Mouse (Mus musculus) gastrocnemius, postnatal 4 days (tissue): ENCODE results near the gene Il6ra. TPM values are rescaled to one million over a fixed set of nuclear protein-coding genes. Genes with fewer than 3 reads are reported as not detected.

Source experiments
- total RNA-seq, 2 experiments: library from RNA; stranded (reverse); gene quantifications; 2 replicates each; pipeline ENCODE4 v1.2.3; 2021

Il6ra gene
- total RNA-seq, 2 experiments from 2014 or later, result 3.8 to 4.2 TPM

Other genes with a start within 250 kb of the Il6ra start
- 10 to 100 TPM in 1 of 2 experiments, 1 to 10 TPM in 1; 9.0 to 11.2 TPM for gene Adar, start 198.2 kb downstream of the Il6ra start, total RNA-seq
- gene Chrnb2, start 148.6 kb downstream of the Il6ra start, total RNA-seq, result under 1 TPM; 0.23 to 0.27 TPM
- gene Ube2q1, start 139.6 kb downstream of the Il6ra start, total RNA-seq, result 10 to 100 TPM; 29.5 to 33.4 TPM
- 10 to 100 TPM; 10.3 to 11.1 TPM for gene She, start 81.8 kb downstream of the Il6ra start, total RNA-seq
- gene Atp8b2, start 50.3 kb upstream of the Il6ra start, total RNA-seq, result 10 to 100 TPM; 64.6 to 67.7 TPM
- gene Hax1, start 85.6 kb upstream of the Il6ra start, total RNA-seq, result 10 to 100 TPM; 57.0 to 57.6 TPM
- 10 to 100 TPM; 53.4 to 54.4 TPM for gene 4933434E20Rik, start 138.4 kb upstream of the Il6ra start, total RNA-seq
- 100 to 1,000 TPM; 170 to 182 TPM for gene Ubap2l, start 139.4 kb upstream of the Il6ra start, total RNA-seq
- gene Tpm3, start 159.5 kb upstream of the Il6ra start, total RNA-seq, result 100 to 1,000 TPM; 420 to 508 TPM
- gene Nup210l, start 190.9 kb upstream of the Il6ra start, total RNA-seq, result under 1 TPM; 0.13 to 0.17 TPM